Mouse (Mus musculus): ENCODE data around the gene Erbin.

DNA sequence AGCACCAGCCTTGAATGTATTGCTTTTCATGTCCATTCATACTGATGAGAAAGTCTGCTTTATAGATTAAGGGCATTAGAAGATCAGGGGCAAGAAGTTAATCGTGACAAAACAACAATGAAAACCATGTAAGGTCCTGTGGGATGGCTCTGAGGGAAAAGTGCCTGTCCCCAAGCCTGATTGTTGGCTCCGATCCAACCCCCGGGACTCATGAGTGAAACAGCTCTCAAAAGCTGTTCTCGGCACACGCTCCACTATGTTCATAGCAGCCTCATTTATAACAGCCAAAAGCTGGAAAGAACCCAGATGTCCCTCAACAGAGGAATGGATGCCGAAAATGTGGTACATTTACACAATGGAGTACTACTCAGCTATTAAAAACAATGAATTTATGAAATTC, 4.3 kb upstream of the Erbin start:
- no peak for TF ChIP-seq POLR2A (IDR thresholded peaks at IDR 0.05; ENCODE audit: low read depth, low read length)
- no peak for TF ChIP-seq CTCF (IDR thresholded peaks at IDR 0.05; ENCODE audit: borderline replicate concordance, insufficient read depth, low read length)

Data from embryonic fibroblast, embryonic 13.5 days (primary cell).